Mouse (Mus musculus): ENCODE data around the gene Atp1a4. TPM values are rescaled to one million over a fixed set of nuclear protein-coding genes. Genes with fewer than 3 reads are reported as not detected.

Gene Atp1a4
- polyA plus RNA-seq, 1 experiment from 2014 or later: not detected

GRCm38 (mm10) chr1:172243547-172244205 lies 14.5 kb downstream of the Atp1a4 start:
- no peaks in the 10 kb centered on the region for H3K9me3 ChIP-seq
- H3K27ac ChIP-seq: no peak overlapping the region
- H3K4me2 ChIP-seq (replicated peaks): peak overlapping the region; percentile 30
- H3K27me3 ChIP-seq (replicated peaks): no peaks in the 10 kb centered on the region
- H3K36me3 ChIP-seq: no peaks in the 10 kb centered on the region
- no peak overlapping the region for H3K9ac ChIP-seq
- no peak for ATAC-seq (ENCODE audit: low FRiP score, low read depth)
- H3K4me3 ChIP-seq: no peak overlapping the region
- H3K4me1 ChIP-seq: peaks cover 6% of the 10 kb centered on the region; the same call in 1 of the 2 replicates
- 30% methylated on average over 16 of the region's 16 CpGs for WGBS

GRCm38 (mm10) chr1:172242401-172242800 lies 15.8 kb downstream of the Atp1a4 start:
- no peaks in the 10 kb centered on the region for H3K27me3 ChIP-seq (replicated peaks)
- H3K36me3 ChIP-seq: no peaks in the 10 kb centered on the region
- H3K4me2 ChIP-seq (replicated peaks): no peak overlapping the region
- H3K4me3 ChIP-seq: no peak overlapping the region
- 36% methylated on average over 2 of the region's 2 CpGs for WGBS
- peaks cover 6% of the 10 kb centered on the region; the same call in 1 of the 2 replicates for H3K4me1 ChIP-seq
- no peak overlapping the region for H3K27ac ChIP-seq
- no peaks in the 10 kb centered on the region for H3K9me3 ChIP-seq
- 0 out of 2 replicates have a peak, but pooled peaks have one; percentile 39 for ATAC-seq (ENCODE audit: low FRiP score, low read depth)
- no peak overlapping the region for H3K9ac ChIP-seq

- Histone ChIP-seq H3K4me3 (no peak overlapping the region), H3K9ac (no peak overlapping the region), H3K9me3 (no peaks in the 10 kb centered on the region), H3K27me3 (replicated peaks) (no peaks in the 10 kb centered on the region), H3K27ac (no peak overlapping the region), H3K4me2 (replicated peaks) (no peak overlapping the region), H3K4me1 (peaks cover 6% of the 10 kb centered on the region; the same call in 1 of the 2 replicates), H3K36me3 (no peaks in the 10 kb centered on the region)
- ATAC-seq (ENCODE audit: low FRiP score, low read depth): peak; percentile 42
- WGBS: 24% methylated on average over 6 of the region's 6 CpGs
These were observed 17.1 kb downstream of the Atp1a4 start for GRCm38 (mm10) chr1:172240945-172241708.

GRCm38 (mm10) chr1:172229215-172229614 lies 29.0 kb downstream of the Atp1a4 start:
- Histone ChIP-seq H3K27me3 (replicated peaks) (no peaks in the 10 kb centered on the region), H3K9ac (no peak overlapping the region), H3K4me2 (replicated peaks) (no peak overlapping the region), H3K36me3 (no peaks in the 10 kb centered on the region), H3K27ac (no peak overlapping the region), H3K9me3 (no peaks in the 10 kb centered on the region), H3K4me1 (no peaks in the 10 kb centered on the region), H3K4me3 (no peak overlapping the region)
- 83% methylated on average over 1 of the region's 1 CpGs for WGBS
- no peak for ATAC-seq (ENCODE audit: low FRiP score, low read depth)

GRCm38 (mm10) chr1:172228209-172228608 lies 30.0 kb downstream of the Atp1a4 start:
- H3K27me3 ChIP-seq (replicated peaks): no peaks in the 10 kb centered on the region
- H3K4me3 ChIP-seq: no peak overlapping the region
- H3K9me3 ChIP-seq: no peaks in the 10 kb centered on the region
- no peaks in the 10 kb centered on the region for H3K36me3 ChIP-seq
- H3K27ac ChIP-seq: no peak overlapping the region
- 94% methylated on average over 2 of the region's 2 CpGs for WGBS
- H3K4me1 ChIP-seq: no peaks in the 10 kb centered on the region
- no peak overlapping the region for H3K9ac ChIP-seq
- no peak overlapping the region for H3K4me2 ChIP-seq (replicated peaks)
- ATAC-seq (ENCODE audit: low FRiP score, low read depth): no peak

GRCm38 (mm10) chr1:172221297-172222063 lies 36.7 kb downstream of the Atp1a4 start:
- 49% methylated on average over 11 of the region's 11 CpGs for WGBS
- H3K4me1 ChIP-seq: peaks cover 35% of the 10 kb centered on the region
- H3K9ac ChIP-seq: no peak overlapping the region
- H3K4me3 ChIP-seq: no peak overlapping the region
- no peak for ATAC-seq (ENCODE audit: low FRiP score, low read depth)
- H3K9me3 ChIP-seq: no peaks in the 10 kb centered on the region
- no peaks in the 10 kb centered on the region for H3K36me3 ChIP-seq
- H3K4me2 ChIP-seq (replicated peaks): no peak overlapping the region
- no peaks in the 10 kb centered on the region for H3K27me3 ChIP-seq (replicated peaks)
- H3K27ac ChIP-seq: no peak overlapping the region

- no peaks in the 10 kb centered on the region for H3K9me3 ChIP-seq
- H3K4me2 ChIP-seq (replicated peaks): no peak overlapping the region
- no peak for ATAC-seq (ENCODE audit: low FRiP score, low read depth)
- no peaks in the 10 kb centered on the region for H3K36me3 ChIP-seq
- peaks cover 35% of the 10 kb centered on the region for H3K4me1 ChIP-seq
- H3K4me3 ChIP-seq: no peak overlapping the region
- no peak overlapping the region for H3K27ac ChIP-seq
- H3K27me3 ChIP-seq (replicated peaks): no peaks in the 10 kb centered on the region
- no peak overlapping the region for H3K9ac ChIP-seq
- WGBS: 47% methylated on average over 10 of the region's 10 CpGs
These were observed 37.8 kb downstream of the Atp1a4 start for GRCm38 (mm10) chr1:172220414-172220813.

GRCm38 (mm10) chr1:172219451-172220406 lies 38.5 kb downstream of the Atp1a4 start, which contains the start of gene Casq1:
Casq1 (minus strand) TSS chr1:172219868.
- Histone ChIP-seq H3K4me1 (peaks cover 35% of the 10 kb centered on the region), H3K4me2 (replicated peaks) (no peak within 1 kb of the TSS), H3K4me3 (no peak within 1 kb of the TSS), H3K9ac (no peak within 1 kb of the TSS), H3K27me3 (replicated peaks) (no peaks in the 10 kb centered on the region), H3K36me3 (no peaks in the 10 kb centered on the region), H3K27ac (no peak within 1 kb of the TSS), H3K9me3 (no peaks in the 10 kb centered on the region)
- no peak for ATAC-seq (ENCODE audit: low FRiP score, low read depth)
- 85% methylated on average over 19 of the region's 19 CpGs for WGBS

- Histone ChIP-seq H3K4me2 (replicated peaks) (no peak overlapping the region), H3K9me3 (no peaks in the 10 kb centered on the region), H3K27ac (no peak overlapping the region), H3K9ac (no peak overlapping the region), H3K36me3 (no peaks in the 10 kb centered on the region), H3K27me3 (replicated peaks) (no peaks in the 10 kb centered on the region), H3K4me3 (no peak overlapping the region), H3K4me1 (peaks cover 35% of the 10 kb centered on the region)
- WGBS: 59% methylated on average over 15 of the region's 15 CpGs
- ATAC-seq (ENCODE audit: low FRiP score, low read depth): no peak
These were observed 39.9 kb downstream of the Atp1a4 start for GRCm38 (mm10) chr1:172218164-172218910.

GRCm38 (mm10) chr1:172217148-172217547 lies 41.1 kb downstream of the Atp1a4 start:
- H3K9me3 ChIP-seq: no peaks in the 10 kb centered on the region
- peak; percentile 55 for ATAC-seq (ENCODE audit: low FRiP score, low read depth)
- H3K4me2 ChIP-seq (replicated peaks): peak overlapping the region; percentile 42
- H3K4me3 ChIP-seq: no peak overlapping the region
- H3K27ac ChIP-seq: no peak overlapping the region
- no peaks in the 10 kb centered on the region for H3K27me3 ChIP-seq (replicated peaks)
- WGBS: 1% methylated on average over 5 of the region's 5 CpGs
- no peak overlapping the region for H3K9ac ChIP-seq
- H3K4me1 ChIP-seq: peaks cover 34% of the 10 kb centered on the region
- H3K36me3 ChIP-seq: no peaks in the 10 kb centered on the region

GRCm38 (mm10) chr1:172214748-172215147 lies 43.5 kb downstream of the Atp1a4 start:
- no peak overlapping the region for H3K4me3 ChIP-seq
- no peaks in the 10 kb centered on the region for H3K9me3 ChIP-seq
- ATAC-seq (ENCODE audit: low FRiP score, low read depth): no peak
- no peak overlapping the region for H3K4me2 ChIP-seq (replicated peaks)
- no peak overlapping the region for H3K27ac ChIP-seq
- H3K9ac ChIP-seq: no peak overlapping the region
- no peaks in the 10 kb centered on the region for H3K27me3 ChIP-seq (replicated peaks)
- H3K36me3 ChIP-seq: no peaks in the 10 kb centered on the region; the same call in 1 of the 2 replicates
- H3K4me1 ChIP-seq: peaks cover 20% of the 10 kb centered on the region
- WGBS: 77% methylated on average over 3 of the region's 3 CpGs

All from neural tube, embryonic 12.5 days (tissue).